Mouse (Mus musculus) kidney, adult 2 months (tissue): Measurements from ENCODE around the gene BC030867.

Experiments used
- CTCF ChIP-seq: fragments of 200-500 bp; conservative IDR thresholded peaks from 2 replicates; pipeline ENCODE4 v1.5.1; 2011; ENCODE audit warnings: low read depth, mild to moderate bottlenecking, control low read depth, low read length, moderate library complexity, mixed read lengths; ENCODE audit not compliant: insufficient read depth, insufficient read length
- POLR2A ChIP-seq: fragments of 200-500 bp; IDR thresholded peaks from one replicate; pipeline ENCODE4 v1.6.1; 2011; ENCODE audit warnings: low read depth, low read length, control low read depth

DNA sequence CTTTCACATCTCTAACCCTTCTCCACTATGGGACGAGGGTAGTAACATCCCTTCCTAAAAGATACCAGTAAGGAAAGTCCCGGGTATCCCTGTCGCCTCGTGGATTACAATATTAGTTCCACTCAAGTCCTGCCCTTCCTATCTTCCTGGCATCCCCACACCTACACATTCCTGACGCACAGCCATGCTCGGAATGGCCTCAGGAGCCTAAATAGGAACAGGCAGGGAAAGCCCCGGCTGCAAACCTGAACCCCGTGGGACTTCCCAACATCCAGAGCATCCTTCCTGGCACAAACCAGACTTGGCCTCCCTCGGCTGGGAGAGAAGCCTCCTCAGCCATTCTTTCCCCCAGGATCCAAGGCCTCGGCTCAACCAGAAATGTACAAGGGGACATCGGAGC, 33.2 kb upstream of the BC030867 start:
- no peak for TF ChIP-seq POLR2A
- TF ChIP-seq CTCF: no peak
